Mouse (Mus musculus) midbrain, embryonic 15.5 days (tissue): ENCODE measurements around the gene 1700030K09Rik. TPM values are rescaled to one million over a fixed set of nuclear protein-coding genes. Genes with fewer than 3 reads are reported as not detected.
A peak's percentile ranks its signal among the peaks of the same experiment; 100 is the strongest.

Experiments used
- ATAC-seq: fragments of 200-750 bp; cut with Nextera tagmentation; replicated peaks from 2 replicates; pipeline ENCODE4 v1.8.0; 2017; ENCODE audit warnings: moderate TSS enrichment
- H3K27ac ChIP-seq: fragments of 300-500 bp; sonication (generic); 2 replicates; pipeline ENCODE4 v1.5.1; 2015; ENCODE audit warnings: mild to moderate bottlenecking, inconsistent platforms
- H3K27me3 ChIP-seq: fragments of 300-500 bp; sonication (generic); replicated peaks from 2 replicates; pipeline ENCODE4 v1.6.1; 2015; ENCODE audit warnings: inconsistent platforms
- H3K36me3 ChIP-seq: fragments of 300-500 bp; sonication (generic); replicated peaks from 2 replicates; pipeline ENCODE4 v1.6.1; 2015; ENCODE audit warnings: inconsistent platforms
- H3K4me1 ChIP-seq: fragments of 300-500 bp; sonication (generic); 2 replicates; pipeline ENCODE4 v1.6.1; 2015; ENCODE audit warnings: inconsistent platforms
- H3K4me2 ChIP-seq: fragments of 300-500 bp; sonication (generic); 2 replicates; pipeline ENCODE4 v1.6.1; 2015; ENCODE audit warnings: inconsistent platforms, mild to moderate bottlenecking, moderate library complexity
- H3K4me3 ChIP-seq: fragments of 300-500 bp; sonication (generic); 2 replicates; pipeline ENCODE4 v1.5.1; 2015; ENCODE audit warnings: mild to moderate bottlenecking, inconsistent platforms
- H3K9ac ChIP-seq: fragments of 300-500 bp; sonication (generic); 2 replicates; pipeline ENCODE4 v1.6.1; 2015; ENCODE audit warnings: mild to moderate bottlenecking, inconsistent platforms
- H3K9me3 ChIP-seq: fragments of 300-500 bp; sonication (generic); 2 replicates; pipeline ENCODE4 v1.6.1; 2016; ENCODE audit warnings: inconsistent platforms
- WGBS: fragments of 180-500 bp; shearing (Covaris S2); methylation state at CpG from one replicate; pipeline ENCODE4 v1.1.7; 2015; ENCODE audit warnings: mixed read lengths; 5-methylcytosine and 5-hydroxymethylcytosine counted together
- polyA plus RNA-seq: library from polyadenylated mRNA; unstranded; fragments of >200 nt; fragmentation: Nextera tagmentation; extraction: Ambion mirVana; gene quantifications from 2 replicates; pipeline ENCODE4 v1.2.1, GENCODE M21; 2015

1700030K09Rik gene
- 18.6 and 20.4 TPM in 2 replicates for polyA plus RNA-seq

- ATAC-seq: peak; percentile 99
- peaks cover 32% of the 10 kb centered on the region for H3K4me1 ChIP-seq
- no peaks in the 10 kb centered on the region for H3K9me3 ChIP-seq
- H3K27ac ChIP-seq: peak within 1 kb of the TSS; percentile 70
- 5% methylated on average over 34 of the region's 34 CpGs for WGBS
- peak within 1 kb of the TSS; percentile 48 for H3K4me3 ChIP-seq
- H3K4me2 ChIP-seq: peak within 1 kb of the TSS; percentile 88
- H3K9ac ChIP-seq: peak within 1 kb of the TSS; percentile 66
- H3K27me3 ChIP-seq: no peaks in the 10 kb centered on the region
- no peaks in the 10 kb centered on the region for H3K36me3 ChIP-seq
These were observed at the start of gene 1700030K09Rik, which contains the start of gene Calr3 for GRCm38 (mm10) chr8:72443338-72443993. 1700030K09Rik (plus strand) TSS chr8:72443880. Calr3 (minus strand) TSS chr8:72443870.

DNA sequence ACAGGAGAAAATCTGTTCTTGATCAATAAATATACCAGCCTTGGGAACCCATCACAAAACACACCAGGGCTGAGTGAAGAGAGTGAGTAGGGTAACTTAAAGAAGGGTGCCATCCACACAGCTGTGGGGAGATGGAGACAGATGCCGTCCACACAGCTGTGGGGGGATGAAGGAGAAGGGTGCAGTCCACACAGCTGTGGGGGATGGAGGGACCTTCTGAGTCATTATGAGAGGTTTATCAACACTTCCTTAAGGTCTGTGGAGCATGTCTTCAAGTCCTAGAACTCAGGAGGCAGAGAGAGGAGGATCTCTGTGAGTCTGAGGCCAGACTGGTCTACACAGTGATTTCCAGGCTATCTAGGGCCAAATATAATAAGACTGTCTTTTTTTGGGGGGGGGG, 42.3 kb upstream of the 1700030K09Rik start:
- no peak overlapping the region for H3K4me3 ChIP-seq

GRCm38 (mm10) chr8:72402981-72403380, 40.7 kb upstream of the 1700030K09Rik start:
- ATAC-seq: no peak
- H3K4me2 ChIP-seq: no peak overlapping the region
- H3K9ac ChIP-seq: no peak overlapping the region
- H3K4me3 ChIP-seq: no peak overlapping the region
- no peaks in the 10 kb centered on the region for H3K9me3 ChIP-seq
- no peaks in the 10 kb centered on the region for H3K4me1 ChIP-seq
- peaks cover 15% of the 10 kb centered on the region for H3K36me3 ChIP-seq
- no peak overlapping the region for H3K27ac ChIP-seq
- 94% methylated on average over 3 of the region's 3 CpGs for WGBS
- no peaks in the 10 kb centered on the region for H3K27me3 ChIP-seq

More for the DNA sequence above, 42.3 kb upstream of the 1700030K09Rik start:
- WGBS: 86% methylated on average over 1 of the region's 1 CpGs
- Histone ChIP-seq H3K36me3 (peaks cover 15% of the 10 kb centered on the region), H3K27me3 (no peaks in the 10 kb centered on the region), H3K4me2 (no peak overlapping the region), H3K9ac (no peak overlapping the region), H3K4me1 (no peaks in the 10 kb centered on the region), H3K9me3 (no peaks in the 10 kb centered on the region), H3K27ac (no peak overlapping the region)
- no peak for ATAC-seq

DNA sequence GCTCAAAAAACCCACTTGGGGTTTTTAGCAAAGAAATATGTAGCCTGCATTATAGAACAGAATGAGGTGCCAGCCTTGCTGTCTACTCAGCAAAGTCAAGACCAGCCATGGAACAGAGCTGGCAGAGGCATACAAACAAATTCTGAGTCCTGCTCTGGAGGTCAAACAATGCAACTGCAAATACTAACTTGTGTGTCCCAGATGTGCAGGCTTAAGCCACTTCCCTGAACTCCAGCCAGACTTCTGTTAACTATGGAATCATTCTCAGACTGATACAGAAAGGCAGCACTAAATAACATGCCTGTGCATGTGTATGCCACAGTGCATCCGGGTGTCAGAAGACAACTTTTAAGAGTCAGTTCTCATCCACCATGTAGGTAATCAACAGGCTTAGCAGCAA, 35.8 kb upstream of the 1700030K09Rik start:
- Histone ChIP-seq H3K9me3 (no peaks in the 10 kb centered on the region), H3K27me3 (no peaks in the 10 kb centered on the region), H3K36me3 (no peaks in the 10 kb centered on the region), H3K4me2 (no peak overlapping the region), H3K4me3 (no peak overlapping the region), H3K4me1 (peaks cover 7% of the 10 kb centered on the region; the same call in 1 of the 2 replicates), H3K27ac (no peak overlapping the region), H3K9ac (no peak overlapping the region)
- WGBS: 90% methylated on average over 1 of the region's 1 CpGs
- ATAC-seq: no peak

DNA sequence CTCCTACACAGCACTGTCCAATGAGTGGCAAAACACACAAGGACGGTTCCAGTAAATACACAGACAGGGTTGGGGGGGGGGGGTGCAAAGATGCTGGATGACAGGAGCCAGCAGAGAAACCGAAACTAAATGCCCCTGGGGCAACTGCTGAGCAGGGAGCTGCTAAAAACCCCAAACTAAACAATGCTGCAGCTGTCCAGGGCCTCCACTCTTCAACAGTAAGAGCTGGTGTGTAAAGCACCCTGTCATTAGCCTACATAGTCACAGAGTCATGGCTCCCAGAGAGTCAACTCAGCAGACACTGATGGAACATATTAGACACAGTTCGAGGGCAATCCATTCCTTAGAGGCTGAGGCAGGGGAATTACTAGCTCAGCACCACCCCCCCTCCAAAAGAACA, 34.2 kb upstream of the 1700030K09Rik start:
- Histone ChIP-seq H3K4me2 (no peak overlapping the region), H3K9ac (no peak overlapping the region), H3K36me3 (no peaks in the 10 kb centered on the region), H3K4me3 (no peak overlapping the region), H3K27me3 (no peaks in the 10 kb centered on the region), H3K4me1 (peaks cover 7% of the 10 kb centered on the region; the same call in 1 of the 2 replicates), H3K9me3 (no peaks in the 10 kb centered on the region), H3K27ac (no peak overlapping the region)
- WGBS: 61% methylated on average over 3 of the region's 3 CpGs
- ATAC-seq: no peak

DNA sequence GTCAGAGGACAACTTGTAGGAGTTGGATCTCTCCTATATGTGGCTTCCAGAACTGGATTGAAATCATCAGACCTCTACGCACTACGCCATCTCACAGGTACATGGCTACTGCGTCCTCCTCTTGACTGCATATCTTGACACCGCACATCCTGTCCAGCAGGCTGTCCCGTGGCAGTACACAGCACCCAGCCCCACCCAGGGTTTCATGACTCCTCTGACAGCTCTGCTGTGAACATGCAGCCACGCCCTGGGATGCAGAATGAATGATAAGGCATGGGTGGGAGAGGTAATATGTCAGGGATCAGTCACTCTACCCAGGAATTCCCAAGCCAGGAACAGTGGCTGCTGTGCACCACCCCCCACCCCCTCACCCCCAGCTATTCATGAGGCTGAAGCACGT, 29.8 kb upstream of the 1700030K09Rik start:
- ATAC-seq: no peak; the same call in 1 of the 2 replicates
- no peak overlapping the region for H3K4me2 ChIP-seq
- H3K4me1 ChIP-seq: peaks cover 44% of the 10 kb centered on the region
- no peak overlapping the region for H3K9ac ChIP-seq
- no peaks in the 10 kb centered on the region for H3K36me3 ChIP-seq
- no peaks in the 10 kb centered on the region for H3K9me3 ChIP-seq
- no peak overlapping the region for H3K4me3 ChIP-seq
- 95% methylated on average over 7 of the region's 7 CpGs for WGBS
- no peaks in the 10 kb centered on the region for H3K27me3 ChIP-seq
- H3K27ac ChIP-seq: no peak overlapping the region

GRCm38 (mm10) chr8:72415252-72415651, 28.4 kb upstream of the 1700030K09Rik start:
- Histone ChIP-seq H3K9me3 (no peaks in the 10 kb centered on the region), H3K4me2 (no peak overlapping the region), H3K9ac (no peak overlapping the region), H3K4me1 (peaks cover 55% of the 10 kb centered on the region), H3K27me3 (no peaks in the 10 kb centered on the region), H3K36me3 (no peaks in the 10 kb centered on the region), H3K27ac (no peak overlapping the region), H3K4me3 (no peak overlapping the region)
- WGBS: 86% methylated on average over 2 of the region's 2 CpGs
- no peak for ATAC-seq

- Histone ChIP-seq H3K36me3 (no peaks in the 10 kb centered on the region), H3K4me2 (no peak overlapping the region), H3K9me3 (no peaks in the 10 kb centered on the region), H3K27me3 (no peaks in the 10 kb centered on the region), H3K27ac (no peak overlapping the region), H3K4me3 (no peak overlapping the region), H3K4me1 (peaks cover 60% of the 10 kb centered on the region), H3K9ac (no peak overlapping the region)
- 93% methylated on average over 4 of the region's 4 CpGs for WGBS
- no peak for ATAC-seq
These were observed 25.6 kb upstream of the 1700030K09Rik start for GRCm38 (mm10) chr8:72418073-72418472.

- H3K9ac ChIP-seq: peak overlapping the region; percentile 90
- H3K4me3 ChIP-seq: peak overlapping the region; percentile 83
- ATAC-seq: peak; percentile 78
- peaks cover 53% of the 10 kb centered on the region for H3K4me1 ChIP-seq
- H3K4me2 ChIP-seq: peak overlapping the region; percentile 69
- H3K27ac ChIP-seq: peak overlapping the region; percentile 86
- under 1% methylated on average over 69 of the region's 73 CpGs for WGBS
- no peaks in the 10 kb centered on the region for H3K36me3 ChIP-seq
- H3K9me3 ChIP-seq: no peaks in the 10 kb centered on the region
- no peaks in the 10 kb centered on the region for H3K27me3 ChIP-seq
These were observed 22.9 kb upstream of the 1700030K09Rik start for GRCm38 (mm10) chr8:72420571-72421361.

GRCm38 (mm10) chr8:72421362-72422335, 22.0 kb upstream of the 1700030K09Rik start, which contains the start of gene Eps15l1:
Eps15l1 (minus strand) TSS chr8:72421460.
- ATAC-seq: peak; percentile 98
- under 1% methylated on average over 48 of the region's 48 CpGs for WGBS
- H3K4me3 ChIP-seq: peak within 1 kb of the TSS; percentile 83
- peak within 1 kb of the TSS; percentile 86 for H3K27ac ChIP-seq
- H3K4me2 ChIP-seq: peak within 1 kb of the TSS; percentile 69
- no peaks in the 10 kb centered on the region for H3K36me3 ChIP-seq
- peak within 1 kb of the TSS; percentile 90 for H3K9ac ChIP-seq
- H3K9me3 ChIP-seq: no peaks in the 10 kb centered on the region
- no peaks in the 10 kb centered on the region for H3K27me3 ChIP-seq
- peaks cover 44% of the 10 kb centered on the region for H3K4me1 ChIP-seq

- H3K27ac ChIP-seq: no peak overlapping the region
These were observed 20.8 kb upstream of the 1700030K09Rik start for GRCm38 (mm10) chr8:72422926-72423325.

More at GRCm38 (mm10) chr8:72422926-72423325, 20.8 kb upstream of the 1700030K09Rik start:
- 75% methylated on average over 1 of the region's 1 CpGs for WGBS
- Histone ChIP-seq H3K27me3 (no peaks in the 10 kb centered on the region), H3K9me3 (no peaks in the 10 kb centered on the region), H3K4me3 (no peak overlapping the region), H3K36me3 (no peaks in the 10 kb centered on the region), H3K4me1 (peaks cover 31% of the 10 kb centered on the region), H3K9ac (no peak overlapping the region), H3K4me2 (no peak overlapping the region)
- ATAC-seq: no peak
